Mouse (Mus musculus) stomach, embryonic 16.5 days (tissue): ENCODE measurements around the gene Kif1bp. TPM values are rescaled to one million over a fixed set of nuclear protein-coding genes. Genes with fewer than 3 reads are reported as not detected.
A peak's percentile ranks its signal among the peaks of the same experiment; 100 is the strongest.
"Not testable (repeated sequence)": the region's sequence is repeated elsewhere in the genome, so short reads cannot be mapped to it uniquely, and the experiment has no call there.

Experiments used
- ATAC-seq: fragments of 200-750 bp; cut with Nextera tagmentation; 2 replicates; pipeline ENCODE4 v1.8.0; 2017; ENCODE audit warnings: moderate number of reproducible peaks, moderate TSS enrichment; ENCODE audit not compliant: insufficient read depth, low FRiP score
- H3K27ac ChIP-seq: fragments of 300-500 bp; sonication (generic); 2 replicates; pipeline ENCODE4 v1.5.1; 2014; ENCODE audit warnings: low read length
- H3K27me3 ChIP-seq: fragments of 300-500 bp; sonication (generic); 2 replicates; pipeline ENCODE4 v1.6.1; 2014; ENCODE audit warnings: low read length, control low read depth, mixed read lengths; ENCODE audit not compliant: control insufficient read depth, insufficient read depth
- H3K36me3 ChIP-seq: fragments of 300-500 bp; sonication (generic); 2 replicates; pipeline ENCODE4 v1.6.1; 2014; ENCODE audit warnings: low read length; ENCODE audit not compliant: control insufficient read depth, insufficient read depth
- H3K4me1 ChIP-seq: fragments of 300-500 bp; sonication (generic); 2 replicates; pipeline ENCODE4 v1.6.1; 2014; ENCODE audit warnings: low read length, control low read depth, mixed read lengths; ENCODE audit not compliant: control insufficient read depth, insufficient read depth
- H3K4me2 ChIP-seq: fragments of 300-500 bp; sonication (generic); 2 replicates; pipeline ENCODE4 v1.6.1; 2014; ENCODE audit warnings: low read depth, low read length, mixed read lengths
- H3K4me3 ChIP-seq: fragments of 300-500 bp; sonication (generic); replicated peaks from 2 replicates; pipeline ENCODE4 v1.5.1; 2014; ENCODE audit warnings: mild to moderate bottlenecking, low read length
- H3K9ac ChIP-seq: fragments of 300-500 bp; sonication (generic); 2 replicates; pipeline ENCODE4 v1.6.1; 2014; ENCODE audit warnings: low read length
- H3K9me3 ChIP-seq: fragments of 300-500 bp; sonication (generic); replicated peaks from 2 replicates; pipeline ENCODE4 v1.6.1; 2016; ENCODE audit warnings: low read length, control low read depth; ENCODE audit not compliant: control insufficient read depth
- WGBS: fragments of 180-500 bp; shearing (Covaris S2); extraction: QIAGEN DNeasy Blood & Tissue Kit; methylation state at CpG from one replicate; pipeline ENCODE4 v1.1.7; 2014; 5-methylcytosine and 5-hydroxymethylcytosine counted together
- polyA plus RNA-seq: library from polyadenylated mRNA; unstranded; fragments of >200 nt; fragmentation: Nextera tagmentation; extraction: Ambion mirVana; gene quantifications from 2 replicates; pipeline ENCODE4 v1.2.1, GENCODE M21; 2015

Gene Kif1bp
- polyA plus RNA-seq, result 23.9 and 24.7 TPM in 2 replicates

GRCm38 (mm10) chr10:62578338-62579100 is at the start of gene Kif1bp:
Kif1bp (minus strand) TSS chr10:62578457.
- Histone ChIP-seq H3K27me3 (no peaks in the 10 kb centered on the region), H3K4me3 (peak within 1 kb of the TSS; percentile 88), H3K9ac (peak within 1 kb of the TSS; percentile 89), H3K36me3 (peaks cover 6% of the 10 kb centered on the region; the same call in 1 of the 2 replicates), H3K27ac (0 out of 2 replicates have a peak within 1 kb of the TSS, but pooled peaks have one; percentile 68), H3K4me1 (peaks cover 8% of the 10 kb centered on the region), H3K4me2 (peak within 1 kb of the TSS; percentile 94), H3K9me3 (no peaks in the 10 kb centered on the region)
- 5% methylated on average over 33 of the region's 33 CpGs for WGBS
- ATAC-seq, result peak; percentile 99

- Histone ChIP-seq H3K4me3 (no peak overlapping the region), H3K9me3 (no peaks in the 10 kb centered on the region), H3K27me3 (no peaks in the 10 kb centered on the region), H3K9ac (no peak overlapping the region), H3K4me2 (no peak overlapping the region), H3K36me3 (no peaks in the 10 kb centered on the region), H3K4me1 (0 out of 2 replicates have a peak, but pooled peaks cover 11% of the 10 kb centered on the region), H3K27ac (no peak overlapping the region)
- ATAC-seq, result no peak
- WGBS, result 91% methylated on average over 3 of the region's 3 CpGs
Observed at GRCm38 (mm10) chr10:62604161-62604560, 25.9 kb upstream of the Kif1bp start.

GRCm38 (mm10) chr10:62603233-62604030 is 25.2 kb upstream of the Kif1bp start:
- 79% methylated on average over 12 of the region's 12 CpGs for WGBS
- Histone ChIP-seq H3K4me1 (0 out of 2 replicates have a peak, but pooled peaks cover 11% of the 10 kb centered on the region), H3K36me3 (no peaks in the 10 kb centered on the region), H3K4me2 (no peak overlapping the region), H3K4me3 (no peak overlapping the region), H3K27ac (no peak overlapping the region), H3K9me3 (no peaks in the 10 kb centered on the region), H3K9ac (no peak overlapping the region), H3K27me3 (no peaks in the 10 kb centered on the region)
- no peak for ATAC-seq

- WGBS, result 5% methylated on average over 53 of the region's 53 CpGs
- H3K27me3 ChIP-seq, result no peaks in the 10 kb centered on the region
- H3K4me2 ChIP-seq, result peak within 1 kb of the TSS; percentile 95
- no peaks in the 10 kb centered on the region for H3K36me3 ChIP-seq
- 0 out of 2 replicates have a peak, but pooled peaks cover 11% of the 10 kb centered on the region for H3K4me1 ChIP-seq
- H3K9ac ChIP-seq, result peak within 1 kb of the TSS; percentile 89
- peak; percentile 96 for ATAC-seq
- H3K9me3 ChIP-seq, result no peaks in the 10 kb centered on the region
- peak within 1 kb of the TSS; percentile 94 for H3K4me3 ChIP-seq
- H3K27ac ChIP-seq, result peak within 1 kb of the TSS; percentile 77
Observed at GRCm38 (mm10) chr10:62602177-62603040, 24.2 kb upstream of the Kif1bp start, which contains the start of gene Ddx21. Ddx21 (minus strand) TSS chr10:62602281.

- Histone ChIP-seq H3K4me3 (peak overlapping the region; percentile 94), H3K27me3 (no peaks in the 10 kb centered on the region), H3K9me3 (no peaks in the 10 kb centered on the region), H3K4me2 (peak overlapping the region; percentile 95), H3K4me1 (0 out of 2 replicates have a peak, but pooled peaks cover 11% of the 10 kb centered on the region), H3K9ac (peak overlapping the region; percentile 89), H3K36me3 (no peaks in the 10 kb centered on the region), H3K27ac (peak overlapping the region; percentile 77)
- WGBS, result under 1% methylated on average over 23 of the region's 23 CpGs
- ATAC-seq, result peak; percentile 74; the same call in 1 of the 2 replicates
Observed at GRCm38 (mm10) chr10:62601833-62602176, 23.5 kb upstream of the Kif1bp start.

GRCm38 (mm10) chr10:62601053-62601791 is 23.0 kb upstream of the Kif1bp start:
- 10% methylated on average over 20 of the region's 20 CpGs for WGBS
- Histone ChIP-seq H3K9me3 (no peaks in the 10 kb centered on the region), H3K27me3 (no peaks in the 10 kb centered on the region), H3K4me1 (0 out of 2 replicates have a peak, but pooled peaks cover 11% of the 10 kb centered on the region), H3K27ac (0 out of 2 replicates have a peak overlapping the region, but pooled peaks have one; percentile 77), H3K9ac (peak overlapping the region; percentile 89), H3K4me3 (peak overlapping the region; percentile 94), H3K4me2 (peak overlapping the region; percentile 95), H3K36me3 (no peaks in the 10 kb centered on the region)
- no peak for ATAC-seq

- Histone ChIP-seq H3K36me3 (no peaks in the 10 kb centered on the region), H3K9ac (no peak overlapping the region), H3K4me3 (no peak overlapping the region), H3K9me3 (no peaks in the 10 kb centered on the region), H3K27me3 (no peaks in the 10 kb centered on the region), H3K27ac (no peak overlapping the region), H3K4me1 (0 out of 2 replicates have a peak, but pooled peaks cover 11% of the 10 kb centered on the region), H3K4me2 (no peak overlapping the region)
- WGBS, result 87% methylated on average over 6 of the region's 6 CpGs
- ATAC-seq, result no peak
Observed at GRCm38 (mm10) chr10:62600056-62600455, 21.8 kb upstream of the Kif1bp start.

- not testable (repeated sequence) for H3K9me3 ChIP-seq, H3K4me2 ChIP-seq, H3K9ac ChIP-seq, H3K36me3 ChIP-seq, ATAC-seq, H3K27ac ChIP-seq, H3K27me3 ChIP-seq, H3K4me3 ChIP-seq
- 93% methylated on average over 3 of the region's 3 CpGs for WGBS
- 0 out of 2 replicates have a peak, but pooled peaks cover 11% of the 10 kb centered on the region for H3K4me1 ChIP-seq
Observed at GRCm38 (mm10) chr10:62599311-62599710, 21.1 kb upstream of the Kif1bp start.
